Mouse (Mus musculus): Measurements from ENCODE around the gene Pde10a. TPM values are rescaled to one million over a fixed set of nuclear protein-coding genes. Genes with fewer than 3 reads are reported as not detected.

Pde10a gene
- polyA plus RNA-seq, 1 experiment = 0.52 TPM

GRCm38 (mm10) chr17:8640741-8641480 is 115.7 kb downstream of the Pde10a start:
- Histone ChIP-seq H3K4me3 (ENCODE audit: low read depth, low read length) (no peak overlapping the region), H3K27ac (ENCODE audit: insufficient read depth, low read depth, low read length) (no peak overlapping the region), H3K36me3 (ENCODE audit: control insufficient read depth, insufficient read depth, low read length) (no peaks in the 10 kb centered on the region), H3K27me3 (ENCODE audit: control insufficient read depth, insufficient read depth, low read length) (no peaks in the 10 kb centered on the region), H3K4me1 (ENCODE audit: control insufficient read depth, insufficient read depth, insufficient read length, low read length) (no peaks in the 10 kb centered on the region)
- WGBS = 76% methylated on average over 16 of the region's 16 CpGs
- TF ChIP-seq CTCF (IDR thresholded peaks at IDR 0.05; ENCODE audit: extremely low read depth, insufficient read length, insufficient replicate concordance, low read depth, low read length) (no peak), POLR2A (IDR thresholded peaks at IDR 0.05; ENCODE audit: low read depth, low read length) (no peak)

DNA sequence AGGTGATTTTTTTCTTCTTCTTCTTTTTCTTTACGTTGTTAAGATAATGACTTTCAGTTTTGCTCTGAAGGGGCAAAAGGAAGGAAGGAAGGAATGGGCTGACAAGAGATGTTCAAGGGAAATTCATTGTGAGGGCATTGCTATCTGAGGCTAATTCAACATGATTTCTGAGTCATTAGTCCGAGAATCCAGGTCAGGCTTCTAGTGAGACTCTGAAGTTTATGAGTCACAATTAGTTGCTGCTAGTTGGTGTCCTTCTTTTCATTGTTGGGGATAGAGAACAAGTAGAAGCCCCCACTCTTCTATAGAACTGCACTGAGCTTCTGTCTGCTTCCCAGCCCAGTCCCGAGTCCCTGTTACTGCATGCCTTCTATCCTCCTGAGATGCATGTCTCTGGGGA is 116.3 kb downstream of the Pde10a start:
- no peak overlapping the region for H3K4me3 ChIP-seq (ENCODE audit: low read depth, low read length)
- TF ChIP-seq POLR2A (IDR thresholded peaks at IDR 0.05; ENCODE audit: low read depth, low read length) (no peak), CTCF (IDR thresholded peaks at IDR 0.05; ENCODE audit: extremely low read depth, insufficient read length, insufficient replicate concordance, low read depth, low read length) (no peak)
- H3K36me3 ChIP-seq (ENCODE audit: control insufficient read depth, insufficient read depth, low read length) = no peaks in the 10 kb centered on the region
- 54% methylated on average over 3 of the region's 3 CpGs for WGBS
- no peaks in the 10 kb centered on the region for H3K27me3 ChIP-seq (ENCODE audit: control insufficient read depth, insufficient read depth, low read length)
- H3K27ac ChIP-seq (ENCODE audit: insufficient read depth, low read depth, low read length) = no peak overlapping the region
- H3K4me1 ChIP-seq (ENCODE audit: control insufficient read depth, insufficient read depth, insufficient read length, low read length) = no peaks in the 10 kb centered on the region

DNA sequence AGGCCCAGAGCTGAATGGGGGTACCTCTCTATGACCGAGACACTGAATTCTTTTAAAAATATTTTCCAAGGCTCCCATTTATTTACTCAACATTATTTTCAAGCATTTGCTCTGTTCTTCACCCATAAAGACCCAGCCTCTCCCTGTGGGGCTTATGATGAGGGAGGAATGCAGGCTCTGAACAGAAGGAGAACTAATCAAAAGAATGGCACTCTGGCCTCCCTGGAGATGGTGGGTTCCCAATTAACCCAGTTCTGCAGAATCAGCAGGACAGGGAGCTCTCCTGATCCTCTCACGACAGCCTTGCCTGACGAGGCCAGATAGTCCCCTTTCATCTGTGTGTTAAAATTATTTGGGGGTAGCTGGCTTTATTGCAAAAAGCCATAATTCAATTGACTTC is 117.2 kb downstream of the Pde10a start:
- no peak overlapping the region for H3K4me3 ChIP-seq (ENCODE audit: low read depth, low read length)
- 63% methylated on average over 3 of the region's 3 CpGs for WGBS

GRCm38 (mm10) chr17:8647372-8647871 is 122.2 kb downstream of the Pde10a start:
- Histone ChIP-seq H3K4me1 (ENCODE audit: control insufficient read depth, insufficient read depth, insufficient read length, low read length) (no peaks in the 10 kb centered on the region), H3K4me3 (ENCODE audit: low read depth, low read length) (no peak overlapping the region), H3K27ac (ENCODE audit: insufficient read depth, low read depth, low read length) (no peak overlapping the region), H3K27me3 (ENCODE audit: control insufficient read depth, insufficient read depth, low read length) (no peaks in the 10 kb centered on the region), H3K36me3 (ENCODE audit: control insufficient read depth, insufficient read depth, low read length) (no peaks in the 10 kb centered on the region)
- WGBS = 55% methylated on average over 8 of the region's 8 CpGs
- TF ChIP-seq CTCF (IDR thresholded peaks at IDR 0.05; ENCODE audit: extremely low read depth, insufficient read length, insufficient replicate concordance, low read depth, low read length) (no peak), POLR2A (IDR thresholded peaks at IDR 0.05; ENCODE audit: low read depth, low read length) (no peak)

More for the DNA sequence above, 117.2 kb downstream of the Pde10a start:
- TF ChIP-seq POLR2A (IDR thresholded peaks at IDR 0.05; ENCODE audit: low read depth, low read length) = no peak
- TF ChIP-seq CTCF (IDR thresholded peaks at IDR 0.05; ENCODE audit: extremely low read depth, insufficient read length, insufficient replicate concordance, low read depth, low read length) = no peak
- Histone ChIP-seq H3K36me3 (ENCODE audit: control insufficient read depth, insufficient read depth, low read length) (no peaks in the 10 kb centered on the region), H3K27ac (ENCODE audit: insufficient read depth, low read depth, low read length) (no peak overlapping the region), H3K4me1 (ENCODE audit: control insufficient read depth, insufficient read depth, insufficient read length, low read length) (no peaks in the 10 kb centered on the region), H3K27me3 (ENCODE audit: control insufficient read depth, insufficient read depth, low read length) (no peaks in the 10 kb centered on the region)

DNA sequence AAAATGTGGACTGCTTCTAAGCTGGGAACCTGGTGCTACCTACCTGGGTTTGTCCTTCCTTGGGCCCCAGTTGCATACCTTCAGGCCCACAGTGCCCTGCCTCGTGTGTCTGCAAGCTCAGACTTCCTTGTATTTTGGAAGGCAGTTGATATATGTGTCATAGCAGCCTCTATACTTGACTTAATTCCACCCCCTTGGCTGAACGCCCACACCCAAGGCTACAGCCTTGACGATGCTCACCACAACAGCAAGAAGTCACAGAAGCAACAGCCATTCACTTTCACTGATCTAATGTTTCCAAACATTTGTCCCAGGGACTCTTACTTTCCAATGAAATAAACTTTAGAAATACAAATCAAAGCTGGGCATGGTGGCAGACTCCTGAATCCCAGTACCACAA is 123.1 kb downstream of the Pde10a start:
- Histone ChIP-seq H3K27ac (ENCODE audit: insufficient read depth, low read depth, low read length) (no peak overlapping the region), H3K27me3 (ENCODE audit: control insufficient read depth, insufficient read depth, low read length) (no peaks in the 10 kb centered on the region), H3K36me3 (ENCODE audit: control insufficient read depth, insufficient read depth, low read length) (no peaks in the 10 kb centered on the region), H3K4me1 (ENCODE audit: control insufficient read depth, insufficient read depth, insufficient read length, low read length) (no peaks in the 10 kb centered on the region), H3K4me3 (ENCODE audit: low read depth, low read length) (no peak overlapping the region)
- TF ChIP-seq CTCF (IDR thresholded peaks at IDR 0.05; ENCODE audit: extremely low read depth, insufficient read length, insufficient replicate concordance, low read depth, low read length) (no peak), POLR2A (IDR thresholded peaks at IDR 0.05; ENCODE audit: low read depth, low read length) (no peak)
- WGBS = 40% methylated on average over 3 of the region's 3 CpGs

DNA sequence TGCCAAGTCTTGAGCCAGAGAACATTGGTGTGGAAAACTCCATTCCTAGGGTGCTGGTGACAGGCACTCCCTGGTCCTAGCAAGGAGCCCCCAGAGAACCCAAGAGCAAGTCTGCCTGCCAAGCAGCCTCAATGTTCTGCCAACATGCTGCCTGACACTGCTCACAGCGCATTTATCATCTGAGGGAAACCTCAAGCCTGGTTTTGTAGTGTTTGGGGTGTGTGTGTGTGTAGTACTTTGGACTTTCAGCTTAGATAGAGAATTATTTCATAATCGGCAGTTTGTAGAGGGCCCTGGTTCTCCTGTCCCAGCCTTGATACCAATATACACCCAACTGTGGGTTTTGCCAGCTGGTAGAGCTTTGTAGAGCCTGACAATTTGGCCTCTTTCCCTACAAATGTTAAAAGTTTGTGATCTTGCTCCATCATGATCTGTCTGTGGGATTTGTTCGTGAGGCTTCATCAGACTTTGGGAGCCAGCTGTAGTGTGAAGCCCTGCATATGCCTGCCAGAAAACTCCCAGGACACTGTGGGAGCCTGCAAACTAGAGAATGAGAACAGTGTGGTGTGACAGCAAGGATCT is 127.6 kb downstream of the Pde10a start:
- WGBS = 41% methylated on average over 3 of the region's 3 CpGs

GRCm38 (mm10) chr17:8657661-8658060 is 132.5 kb downstream of the Pde10a start:
- Histone ChIP-seq H3K27ac (ENCODE audit: insufficient read depth, low read depth, low read length) (no peak overlapping the region), H3K27me3 (ENCODE audit: control insufficient read depth, insufficient read depth, low read length) (no peaks in the 10 kb centered on the region), H3K4me1 (ENCODE audit: control insufficient read depth, insufficient read depth, insufficient read length, low read length) (no peaks in the 10 kb centered on the region; the same call in 1 of the 2 replicates), H3K36me3 (ENCODE audit: control insufficient read depth, insufficient read depth, low read length) (no peaks in the 10 kb centered on the region), H3K4me3 (ENCODE audit: low read depth, low read length) (no peak overlapping the region)
- 84% methylated on average over 9 of the region's 9 CpGs for whole genome bisulfite sequencing
- TF ChIP-seq CTCF (IDR thresholded peaks at IDR 0.05; ENCODE audit: extremely low read depth, insufficient read length, insufficient replicate concordance, low read depth, low read length) = no peak
- TF ChIP-seq POLR2A (IDR thresholded peaks at IDR 0.05; ENCODE audit: low read depth, low read length) = no peak

More for the DNA sequence above, 127.6 kb downstream of the Pde10a start:
- TF ChIP-seq CTCF (IDR thresholded peaks at IDR 0.05; ENCODE audit: extremely low read depth, insufficient read length, insufficient replicate concordance, low read depth, low read length) (no peak), POLR2A (IDR thresholded peaks at IDR 0.05; ENCODE audit: low read depth, low read length) (no peak)
- H3K27me3 ChIP-seq (ENCODE audit: control insufficient read depth, insufficient read depth, low read length) = no peaks in the 10 kb centered on the region
- H3K27ac ChIP-seq (ENCODE audit: insufficient read depth, low read depth, low read length) = no peak overlapping the region
- H3K4me3 ChIP-seq (ENCODE audit: low read depth, low read length) = no peak overlapping the region
- H3K36me3 ChIP-seq (ENCODE audit: control insufficient read depth, insufficient read depth, low read length) = no peaks in the 10 kb centered on the region
- no peaks in the 10 kb centered on the region for H3K4me1 ChIP-seq (ENCODE audit: control insufficient read depth, insufficient read depth, insufficient read length, low read length)

Measured in small intestine, adult 2 months (tissue).